Mouse (Mus musculus) testis, adult 2 months (tissue): ENCODE data around the gene Tmem205. TPM values are rescaled to one million over a fixed set of nuclear protein-coding genes. Genes with fewer than 3 reads are reported as not detected.

Experiments
- H3K27ac ChIP-seq: fragments of 200-500 bp; 2 replicates; pipeline ENCODE4 v1.5.1; 2012; ENCODE audit warnings: low read depth, low read length; ENCODE audit not compliant: control insufficient read depth, insufficient read depth
- H3K27me3 ChIP-seq: fragments of 200-500 bp; 2 replicates; pipeline ENCODE4 v1.6.1; 2012; ENCODE audit warnings: mild to moderate bottlenecking, low read length, moderate library complexity; ENCODE audit not compliant: control insufficient read depth, insufficient read depth
- H3K36me3 ChIP-seq: fragments of 200-500 bp; 2 replicates; pipeline ENCODE4 v1.6.1; 2012; ENCODE audit warnings: mild to moderate bottlenecking, low read length; ENCODE audit not compliant: control insufficient read depth, insufficient read depth
- H3K4me1 ChIP-seq: fragments of 200-500 bp; 2 replicates; pipeline ENCODE4 v1.6.1; 2012; ENCODE audit warnings: low read length; ENCODE audit not compliant: control insufficient read depth, insufficient read depth
- H3K4me3 ChIP-seq: fragments of 200-500 bp; 2 replicates; pipeline ENCODE4 v1.5.1; 2012; ENCODE audit warnings: low read depth, mild to moderate bottlenecking, low read length, moderate library complexity, mixed read lengths; ENCODE audit not compliant: control insufficient read depth
- CTCF ChIP-seq: fragments of 200-500 bp; IDR thresholded peaks from 2 replicates; pipeline ENCODE4 v1.5.1; 2012; ENCODE audit warnings: low read depth, mild to moderate bottlenecking, inconsistent platforms, low read length, moderate library complexity; ENCODE audit not compliant: control insufficient read depth, insufficient read depth, insufficient replicate concordance
- POLR2A ChIP-seq: fragments of 200-500 bp; IDR thresholded peaks from 2 replicates; pipeline ENCODE4 v1.6.1; 2012; ENCODE audit warnings: low read depth, mild to moderate bottlenecking, inconsistent platforms, low read length, moderate library complexity; ENCODE audit not compliant: control insufficient read depth
- polyA plus RNA-seq: library from polyadenylated mRNA; depleted of rRNA; stranded (reverse); fragments of >200 nt; gene quantifications from 2 replicates; pipeline ENCODE4 v1.2.3, GENCODE M21; 2012

Tmem205 gene
- polyA plus RNA-seq, 1 experiment, result 312 TPM

GRCm38 (mm10) chr9:21954635-21955034 lies 27.3 kb upstream of the Tmem205 start:
- Histone ChIP-seq H3K4me3 (no peak overlapping the region), H3K4me1 (peaks cover 3% of the 10 kb centered on the region; the same call in 1 of the 2 replicates), H3K27ac (no peak overlapping the region), H3K36me3 (no peaks in the 10 kb centered on the region), H3K27me3 (no peaks in the 10 kb centered on the region)
- TF ChIP-seq CTCF, result no peak

- H3K36me3 ChIP-seq, result no peaks in the 10 kb centered on the region
- no peaks in the 10 kb centered on the region for H3K27me3 ChIP-seq
- peaks cover 3% of the 10 kb centered on the region for H3K4me1 ChIP-seq
- no peak overlapping the region for H3K4me3 ChIP-seq
- no peak overlapping the region for H3K27ac ChIP-seq
- TF ChIP-seq POLR2A (no peak), CTCF (no peak)
Measured at GRCm38 (mm10) chr9:21953600-21953999, 26.2 kb upstream of the Tmem205 start.

- Histone ChIP-seq H3K36me3 (no peaks in the 10 kb centered on the region), H3K27ac (no peak overlapping the region), H3K4me1 (peaks cover 17% of the 10 kb centered on the region), H3K27me3 (no peaks in the 10 kb centered on the region), H3K4me3 (no peak overlapping the region)
- TF ChIP-seq POLR2A (no peak), CTCF (peak; percentile 52; the same call in 1 of the 2 replicates)
Measured at GRCm38 (mm10) chr9:21951977-21952376, 24.6 kb upstream of the Tmem205 start.

GRCm38 (mm10) chr9:21950322-21950721 lies 23.0 kb upstream of the Tmem205 start:
- Histone ChIP-seq H3K27me3 (no peaks in the 10 kb centered on the region), H3K36me3 (no peaks in the 10 kb centered on the region), H3K4me1 (peaks cover 20% of the 10 kb centered on the region), H3K4me3 (no peak overlapping the region), H3K27ac (no peak overlapping the region)
- TF ChIP-seq CTCF, result peak; percentile 56; the same call in 1 of the 2 replicates
- no peak for TF ChIP-seq POLR2A

- H3K4me3 ChIP-seq, result no peak overlapping the region
- no peak overlapping the region for H3K27ac ChIP-seq
- no peaks in the 10 kb centered on the region for H3K27me3 ChIP-seq
- TF ChIP-seq CTCF (no peak), POLR2A (no peak)
- H3K4me1 ChIP-seq, result peaks cover 26% of the 10 kb centered on the region
- no peaks in the 10 kb centered on the region for H3K36me3 ChIP-seq
Measured at GRCm38 (mm10) chr9:21948790-21949189, 21.4 kb upstream of the Tmem205 start.

- TF ChIP-seq POLR2A, result no peak
- TF ChIP-seq CTCF, result no peak
- Histone ChIP-seq H3K27ac (no peak overlapping the region), H3K4me3 (peak overlapping the region; percentile 59), H3K27me3 (no peaks in the 10 kb centered on the region), H3K36me3 (no peaks in the 10 kb centered on the region), H3K4me1 (peaks cover 29% of the 10 kb centered on the region)
Measured at GRCm38 (mm10) chr9:21948146-21948545, 20.8 kb upstream of the Tmem205 start.

- peak overlapping the region; percentile 61 for H3K4me3 ChIP-seq
- H3K4me1 ChIP-seq, result peaks cover 30% of the 10 kb centered on the region
- H3K27me3 ChIP-seq, result no peaks in the 10 kb centered on the region
- TF ChIP-seq POLR2A (no peak), CTCF (no peak)
- no peaks in the 10 kb centered on the region for H3K36me3 ChIP-seq
- no peak overlapping the region for H3K27ac ChIP-seq
Measured at GRCm38 (mm10) chr9:21947540-21948130, 20.3 kb upstream of the Tmem205 start.
